Mouse (Mus musculus) megakaryocyte, embryonic 14.5 days (primary cell): ENCODE measurements around the gene Sipa1l3. TPM values are rescaled to one million over a fixed set of nuclear protein-coding genes. Genes with fewer than 3 reads are reported as not detected.

Experiments
- H3K27me3 ChIP-seq: replicated peaks from 2 replicates; pipeline ENCODE3; 2012; ENCODE audit warnings: inconsistent platforms
- H3K36me3 ChIP-seq: replicated peaks from 2 replicates; pipeline ENCODE3; 2012; ENCODE audit warnings: low read length, inconsistent platforms, mixed read lengths
- H3K4me1 ChIP-seq: 2 replicates; pipeline ENCODE4 v1.6.1; 2012; ENCODE audit warnings: inconsistent platforms
- H3K4me3 ChIP-seq: replicated peaks from 2 replicates; pipeline ENCODE3; 2012; ENCODE audit warnings: moderate library complexity, mild to moderate bottlenecking, inconsistent platforms
- H3K9me3 ChIP-seq: 2 replicates; pipeline ENCODE4 v1.6.1; 2012; ENCODE audit warnings: inconsistent platforms
- FLI1 ChIP-seq: IDR thresholded peaks from 2 replicates; pipeline ENCODE4 v1.6.1; 2012; ENCODE audit warnings: low read length, inconsistent platforms, mixed read lengths
- GATA1 ChIP-seq: IDR thresholded peaks from 3 replicates; pipeline ENCODE4 v1.6.1; 2012; ENCODE audit warnings: mixed read lengths, low read length, inconsistent platforms, borderline replicate concordance
- polyA plus RNA-seq: library from polyadenylated mRNA; stranded (reverse); fragments of >175 nt; gene quantifications from 2 replicates; pipeline ENCODE4 v1.2.3, GENCODE M21; 2012; ENCODE audit warnings: low replicate concordance; ENCODE audit not compliant: insufficient read depth

Sipa1l3 gene
- polyA plus RNA-seq, 1 experiment, result 27.5 TPM

DNA sequence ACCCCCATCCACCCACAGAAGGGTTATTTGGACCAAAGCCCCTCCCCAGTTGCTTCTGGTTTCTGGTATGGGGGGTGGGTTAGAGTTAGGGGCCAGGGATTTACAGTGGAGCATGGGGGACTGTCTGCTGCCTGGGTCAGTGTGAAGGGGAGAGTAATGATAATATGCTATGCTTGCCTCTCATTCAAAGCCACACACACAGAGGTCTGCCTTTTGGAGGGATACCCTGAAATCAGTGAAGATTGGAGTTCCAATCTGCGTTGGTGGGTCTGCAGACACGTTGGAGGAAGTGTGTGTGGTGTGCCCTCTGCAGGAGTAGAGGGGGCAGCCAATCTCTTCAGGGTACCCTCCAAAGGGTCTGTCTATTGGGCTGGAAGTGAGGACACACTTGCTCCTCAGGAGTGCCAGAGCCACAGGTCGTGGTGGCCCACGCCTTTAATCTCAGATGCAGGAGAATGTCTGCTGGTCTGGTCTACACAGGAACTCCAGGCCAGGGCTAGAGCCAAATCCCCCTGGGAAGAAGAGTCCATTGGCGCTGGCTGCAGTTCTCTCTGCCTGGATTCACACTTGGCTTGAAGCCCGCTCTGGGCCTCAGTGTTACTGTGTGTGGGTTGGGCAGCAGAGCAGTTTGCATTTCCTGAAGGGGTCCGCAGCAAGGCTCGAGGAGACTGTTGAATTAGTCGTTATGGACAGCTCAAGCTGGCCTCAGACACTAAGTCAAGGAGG is 213.0 kb downstream of the Sipa1l3 start:
- Histone ChIP-seq H3K9me3 (peaks cover 10% of the 10 kb centered on the region), H3K27me3 (peaks cover 76% of the 10 kb centered on the region), H3K4me1 (peaks cover 66% of the 10 kb centered on the region), H3K4me3 (peak overlapping the region; percentile 71), H3K36me3 (no peaks in the 10 kb centered on the region)
- no peak for TF ChIP-seq GATA1
- TF ChIP-seq FLI1, result no peak

DNA sequence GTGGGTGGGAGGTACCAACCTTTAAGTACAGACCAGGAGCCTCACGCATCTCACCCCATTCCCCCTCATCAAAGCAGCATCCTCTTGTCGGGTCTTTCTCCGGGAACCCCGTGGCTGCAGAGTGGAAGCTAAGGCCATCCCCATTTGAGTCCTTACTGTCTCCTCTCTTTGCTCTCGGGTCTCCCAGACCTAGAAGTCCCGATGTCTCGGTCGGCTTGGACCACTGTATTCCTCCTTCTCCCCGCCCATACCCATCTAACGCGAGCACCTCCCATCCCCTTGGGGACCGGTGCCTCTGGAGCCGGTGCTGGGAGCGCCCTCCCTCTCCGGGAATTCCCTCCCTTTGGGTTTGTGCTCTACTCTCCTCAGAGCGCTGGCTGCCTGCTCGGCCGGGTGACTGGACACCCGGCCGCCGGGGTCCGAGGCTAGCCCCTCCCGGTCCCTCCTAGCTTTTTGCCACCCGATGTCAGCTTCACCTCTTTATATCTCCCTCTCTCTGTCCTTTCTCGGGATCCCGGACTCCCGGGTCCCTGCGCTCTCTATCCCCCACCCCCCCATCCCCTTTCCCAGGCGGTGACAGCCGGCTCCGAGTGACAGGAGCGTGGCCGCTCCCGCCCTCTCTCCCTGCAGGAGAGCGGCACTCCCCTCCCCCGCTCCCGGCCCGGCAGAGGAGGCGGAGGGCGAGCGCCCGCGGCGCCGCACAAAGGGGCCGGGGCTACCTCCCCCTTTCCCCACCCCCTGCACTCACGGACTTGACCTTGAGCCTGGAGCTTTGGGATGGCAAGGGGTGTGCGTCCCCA is 213.8 kb downstream of the Sipa1l3 start:
- Histone ChIP-seq H3K4me1 (peaks cover 63% of the 10 kb centered on the region), H3K36me3 (no peaks in the 10 kb centered on the region), H3K9me3 (peaks cover 10% of the 10 kb centered on the region), H3K4me3 (peak overlapping the region; percentile 88), H3K27me3 (peaks cover 76% of the 10 kb centered on the region)
- TF ChIP-seq FLI1, result no peak
- TF ChIP-seq GATA1, result no peak

DNA sequence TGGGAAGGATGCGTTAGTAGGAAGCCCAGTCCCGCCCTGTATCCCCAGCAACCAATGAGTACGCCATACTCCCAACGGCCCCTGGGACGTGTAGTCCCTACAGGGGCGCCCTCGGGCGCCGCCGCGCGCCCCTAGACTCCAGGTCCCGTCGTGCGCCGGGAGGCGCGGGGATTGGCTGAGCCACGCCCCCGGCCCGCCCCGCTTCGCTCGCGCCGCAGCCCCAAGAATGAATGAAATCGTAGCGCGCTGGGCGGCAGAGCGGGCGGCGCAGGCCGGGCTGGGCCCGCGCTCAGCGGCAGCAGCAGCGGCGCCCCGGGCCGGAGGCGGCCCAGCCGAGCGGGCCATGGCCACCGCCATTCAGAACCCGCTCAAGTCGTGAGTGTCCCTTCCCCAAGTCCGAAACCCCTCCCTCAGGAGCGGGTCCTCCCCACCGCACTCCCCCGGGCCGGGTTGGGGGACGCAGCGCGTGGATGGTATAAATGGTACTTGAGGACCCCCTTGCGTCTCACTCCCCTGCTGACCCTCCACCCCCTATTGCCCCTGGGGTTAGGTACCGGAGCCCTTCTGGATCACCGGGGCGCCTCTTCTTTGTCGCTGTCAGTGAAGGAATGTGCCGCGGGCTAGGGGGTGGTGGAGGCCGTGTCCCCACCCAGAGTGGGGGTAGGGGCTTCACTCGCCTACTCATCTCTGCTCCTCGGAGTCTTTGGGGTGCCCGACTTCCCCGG is 214.5 kb downstream of the Sipa1l3 start, which contains the start of gene Dpf1:
Gene Dpf1, plus strand, starts transcription at position 214 of the 725 bp plus-strand sequence.
- H3K4me3 ChIP-seq, result peak within 1 kb of the TSS; percentile 88
- TF ChIP-seq GATA1 (no peak), FLI1 (no peak)
- H3K27me3 ChIP-seq, result peaks cover 74% of the 10 kb centered on the region
- no peaks in the 10 kb centered on the region for H3K36me3 ChIP-seq
- H3K9me3 ChIP-seq, result peaks cover 10% of the 10 kb centered on the region
- H3K4me1 ChIP-seq, result peaks cover 55% of the 10 kb centered on the region

DNA sequence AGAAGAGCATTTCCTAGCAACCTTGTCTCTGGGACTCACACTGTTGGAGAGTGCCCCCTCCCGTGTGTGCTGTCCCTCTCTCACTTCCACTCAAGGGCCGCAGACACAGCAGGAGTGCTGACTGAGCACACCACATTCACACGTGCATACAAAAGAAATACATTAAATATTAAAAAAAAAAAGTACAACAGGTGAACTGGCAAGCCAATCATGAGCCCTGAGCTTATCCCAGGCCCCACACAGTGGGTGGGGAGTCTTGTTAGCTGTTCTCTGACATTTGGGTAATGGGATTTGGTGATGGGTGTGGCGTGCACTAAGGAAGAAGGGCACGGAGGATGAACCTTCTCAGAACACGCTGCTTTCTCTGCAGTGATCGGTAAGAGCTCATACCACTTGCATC is 215.8 kb downstream of the Sipa1l3 start:
- H3K9me3 ChIP-seq, result peaks cover 10% of the 10 kb centered on the region
- H3K27me3 ChIP-seq, result peaks cover 72% of the 10 kb centered on the region
- peaks cover 43% of the 10 kb centered on the region for H3K4me1 ChIP-seq
- no peak for TF ChIP-seq FLI1
- no peak for TF ChIP-seq GATA1
- H3K4me3 ChIP-seq, result no peak overlapping the region
- no peaks in the 10 kb centered on the region for H3K36me3 ChIP-seq

DNA sequence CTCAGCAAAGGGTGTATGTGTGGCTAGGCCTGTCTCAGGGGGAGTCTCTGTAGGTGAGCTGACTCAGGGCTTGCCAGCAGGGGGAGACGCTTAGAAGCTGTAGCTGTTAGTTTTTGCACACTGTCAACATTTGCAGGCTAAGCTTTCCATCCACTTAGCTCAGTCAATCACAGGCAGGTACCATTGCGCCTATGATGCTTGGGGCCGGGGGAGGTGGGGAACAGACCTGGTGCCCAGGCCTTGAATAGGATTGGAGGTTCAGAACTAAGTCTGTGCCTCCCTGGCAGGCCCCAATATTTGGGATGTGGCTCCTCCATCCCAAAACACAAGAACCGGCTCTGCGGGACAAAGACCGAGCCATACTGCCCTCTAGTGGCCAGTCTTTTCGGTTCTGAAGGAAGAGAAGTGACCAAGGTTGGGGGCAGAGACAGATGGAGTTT is 217.3 kb downstream of the Sipa1l3 start:
- no peak overlapping the region for H3K4me3 ChIP-seq
- H3K27me3 ChIP-seq, result peaks cover 70% of the 10 kb centered on the region
- H3K36me3 ChIP-seq, result no peaks in the 10 kb centered on the region
- TF ChIP-seq GATA1, result no peak
- H3K9me3 ChIP-seq, result peaks cover 10% of the 10 kb centered on the region
- peaks cover 35% of the 10 kb centered on the region for H3K4me1 ChIP-seq

DNA sequence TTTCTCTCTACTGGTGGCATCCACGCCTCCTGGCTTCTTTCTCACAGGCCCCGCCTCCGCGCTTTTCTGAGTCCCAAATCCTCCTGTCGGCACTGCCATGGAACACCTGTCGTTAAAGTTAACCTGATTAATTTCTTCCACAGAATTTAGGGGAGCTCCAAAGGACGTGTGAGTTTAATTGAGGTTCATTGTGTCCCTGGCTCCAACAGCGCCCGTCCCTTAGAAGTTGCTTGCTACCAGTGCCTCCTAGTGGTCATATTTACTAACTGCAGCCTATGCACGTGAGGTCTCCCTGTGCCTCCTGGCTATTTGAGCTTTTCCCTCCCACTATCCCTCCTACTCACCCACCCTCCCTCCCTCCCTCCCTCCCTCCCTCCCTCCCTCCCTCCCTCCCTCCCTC is 221.4 kb downstream of the Sipa1l3 start:
- TF ChIP-seq FLI1 (no peak), GATA1 (no peak)

DNA sequence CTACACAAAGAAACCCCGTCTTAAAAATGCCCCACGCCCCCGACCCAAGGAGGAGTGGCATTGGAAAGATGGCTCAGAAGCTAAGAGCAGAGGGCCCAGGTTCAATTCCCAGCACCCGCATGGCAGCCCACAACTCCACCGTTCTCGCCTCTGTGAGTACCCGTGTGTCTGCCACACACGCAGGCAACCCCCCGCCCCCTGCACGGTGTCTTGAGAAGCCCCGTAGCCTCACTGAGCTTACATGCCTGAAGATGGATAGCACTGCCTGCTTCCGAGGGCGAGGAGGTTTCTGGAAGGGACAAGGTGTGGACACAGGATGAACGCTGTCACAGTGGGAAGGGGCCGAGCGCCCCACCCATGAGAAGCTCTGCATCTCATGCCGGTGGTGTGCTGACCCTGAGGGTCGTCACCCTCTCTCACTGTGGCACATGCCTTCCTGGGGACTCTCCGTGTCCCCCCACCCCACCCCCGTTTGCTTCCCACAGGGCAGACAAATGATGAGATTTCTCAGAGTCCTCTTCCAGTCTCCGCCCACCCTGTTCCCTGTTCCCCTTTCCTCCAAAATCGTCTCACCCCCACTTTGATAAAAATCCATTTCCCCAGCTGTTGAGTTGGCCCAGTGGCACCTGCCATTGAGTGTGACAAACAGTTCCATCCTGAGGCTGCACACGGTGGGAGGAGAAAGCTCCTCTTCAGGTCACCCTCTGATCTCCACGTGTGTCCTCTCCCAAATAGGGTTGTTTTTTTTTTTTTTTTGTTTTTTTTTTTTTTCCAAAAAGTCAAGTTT is 222.4 kb downstream of the Sipa1l3 start:
- no peak for TF ChIP-seq FLI1
- TF ChIP-seq GATA1, result no peak

More for the DNA sequence above, 221.4 kb downstream of the Sipa1l3 start:
- Histone ChIP-seq H3K36me3 (no peaks in the 10 kb centered on the region), H3K4me3 (peak overlapping the region; percentile 28), H3K4me1 (peaks cover 43% of the 10 kb centered on the region), H3K27me3 (peaks cover 53% of the 10 kb centered on the region), H3K9me3 (no peaks in the 10 kb centered on the region)

DNA sequence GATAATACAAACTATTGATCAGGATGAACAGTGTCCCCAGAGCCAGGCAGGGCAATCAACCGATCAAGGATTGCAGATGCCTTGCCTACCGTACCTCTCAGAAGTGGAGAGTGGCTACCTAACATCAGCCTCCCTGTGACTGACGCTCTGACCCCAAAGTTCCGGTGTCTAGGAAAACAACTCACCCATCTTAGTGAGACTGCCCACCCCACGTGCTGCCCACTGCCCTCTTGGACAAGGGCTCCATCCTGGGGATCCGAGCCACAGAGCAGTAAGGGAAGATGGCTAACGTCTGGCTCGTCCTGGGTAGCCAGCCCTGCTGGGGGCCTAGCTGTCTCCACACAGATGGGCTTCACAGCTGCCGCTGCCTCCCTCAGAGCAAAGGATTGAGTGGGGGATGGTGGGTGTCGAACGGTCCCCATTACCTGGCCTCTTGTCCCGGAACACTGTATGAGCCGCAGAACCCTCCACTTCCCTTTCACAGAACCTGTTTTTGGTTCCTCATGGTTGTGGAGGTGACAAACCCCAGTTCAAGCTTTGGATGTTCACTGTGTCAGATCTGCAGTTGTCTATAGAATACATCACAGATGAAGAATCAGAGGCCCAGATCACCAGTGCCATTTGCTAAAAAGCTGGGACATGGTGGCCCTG is 224.2 kb downstream of the Sipa1l3 start:
- peaks cover 65% of the 10 kb centered on the region for H3K4me1 ChIP-seq
- no peak overlapping the region for H3K4me3 ChIP-seq
- TF ChIP-seq GATA1 (no peak), FLI1 (no peak)

More for the DNA sequence above, 222.4 kb downstream of the Sipa1l3 start:
- H3K9me3 ChIP-seq, result no peaks in the 10 kb centered on the region
- peaks cover 50% of the 10 kb centered on the region for H3K27me3 ChIP-seq
- no peaks in the 10 kb centered on the region for H3K36me3 ChIP-seq
- peaks cover 49% of the 10 kb centered on the region for H3K4me1 ChIP-seq
- no peak overlapping the region for H3K4me3 ChIP-seq

More for the DNA sequence above, 224.2 kb downstream of the Sipa1l3 start:
- Histone ChIP-seq H3K27me3 (peaks cover 50% of the 10 kb centered on the region), H3K36me3 (no peaks in the 10 kb centered on the region), H3K9me3 (no peaks in the 10 kb centered on the region)
